Mouse (Mus musculus) testis, adult 2 months (tissue): Measurements from ENCODE around the gene Fancg.

Experiments
- CTCF ChIP-seq: fragments of 200-500 bp; IDR thresholded peaks from 2 replicates; pipeline ENCODE4 v1.5.1; 2012; ENCODE audit warnings: low read depth, mild to moderate bottlenecking, inconsistent platforms, low read length, moderate library complexity; ENCODE audit not compliant: control insufficient read depth, insufficient read depth, insufficient replicate concordance
- POLR2A ChIP-seq: fragments of 200-500 bp; IDR thresholded peaks from 2 replicates; pipeline ENCODE4 v1.6.1; 2012; ENCODE audit warnings: low read depth, mild to moderate bottlenecking, inconsistent platforms, low read length, moderate library complexity; ENCODE audit not compliant: control insufficient read depth

GRCm38 (mm10) chr4:42959382-42959781 lies 50.9 kb downstream of the Fancg start:
- TF ChIP-seq CTCF (no peak), POLR2A (no peak)
